Mouse (Mus musculus): ENCODE measurements around the gene Usp34. TPM values are rescaled to one million over a fixed set of nuclear protein-coding genes. Genes with fewer than 3 reads are reported as not detected.
"Not testable (repeated sequence)": the region's sequence is repeated elsewhere in the genome, so short reads cannot be mapped to it uniquely, and the experiment has no call there.

The Usp34 gene
- total and polyA plus RNA-seq, 3 experiments = 47.5 to 92.5 (median 65.4) TPM

- H3K9me3 ChIP-seq (replicated peaks; ENCODE audit: low read length) = no peaks in the 10 kb centered on the region
- no peak overlapping the region for H3K27ac ChIP-seq (ENCODE audit: insufficient read depth, low read depth)
- H3K27me3 ChIP-seq (replicated peaks) = peaks cover 8% of the 10 kb centered on the region
- H3K4me1 ChIP-seq (ENCODE audit: control insufficient read depth in 1 of 2, insufficient read depth in 2 of 2) = peaks cover 11 to 28% of the 10 kb centered on the region in 2 experiments; a peak in 3 of 4 replicates
- no peak for TF ChIP-seq GABPA (IDR thresholded peaks at IDR 0.05; ENCODE audit: insufficient replicate concordance, low read depth, low read length)
- TF ChIP-seq MYC (IDR thresholded peaks at IDR 0.05; ENCODE audit: low read depth, low read length) = no peak
- TF ChIP-seq JUN (IDR thresholded peaks at IDR 0.05; ENCODE audit: insufficient read depth, low read depth, low read length) = no peak
- no peak for TF ChIP-seq ZC3H11A (IDR thresholded peaks at IDR 0.05; ENCODE audit: low read depth, low read length)
- no peak for TF ChIP-seq HCFC1 (IDR thresholded peaks at IDR 0.05; ENCODE audit: low read depth, low read length)
- no peak for TF ChIP-seq PAX5 (IDR thresholded peaks at IDR 0.05; ENCODE audit: low read length)
- TF ChIP-seq ZNF384 (IDR thresholded peaks at IDR 0.05; ENCODE audit: low read depth, low read length) = no peak
- no peak for TF ChIP-seq NRF1 (IDR thresholded peaks at IDR 0.05; ENCODE audit: low read depth, low read length)
- peak; percentile 34; the same call in 1 of the 2 replicates for TF ChIP-seq EP300 (IDR thresholded peaks at IDR 0.05; ENCODE audit: low read length)
- no peak for TF ChIP-seq CTCF (conservative IDR thresholded peaks at IDR 0.05 in 1 of 2, IDR thresholded peaks at IDR 0.05 in 1 of 2; ENCODE audit: low read depth in 2 of 2, low read length in 2 of 2)
- peak; percentile 44; the same call in 1 of the 2 replicates for TF ChIP-seq MAX (IDR thresholded peaks at IDR 0.05; ENCODE audit: low read length)
- TF ChIP-seq BHLHE40 (IDR thresholded peaks at IDR 0.05; ENCODE audit: low read depth, low read length) = peak; percentile 11; the same call in 1 of the 2 replicates
- no peak for TF ChIP-seq USF2 (conservative IDR thresholded peaks at IDR 0.05; ENCODE audit: low read depth, low read length)
- no peak for TF ChIP-seq USF1 (IDR thresholded peaks at IDR 0.05; ENCODE audit: low read depth, low read length)
- no peak for TF ChIP-seq TBP (conservative IDR thresholded peaks at IDR 0.05; ENCODE audit: low read depth, low read length)
- no peak for TF ChIP-seq KAT2A (IDR thresholded peaks at IDR 0.05; ENCODE audit: insufficient replicate concordance, low read length)
- no peak for TF ChIP-seq MAZ (IDR thresholded peaks at IDR 0.05; ENCODE audit: low read depth, low read length)
- no peak for TF ChIP-seq ELF1 (IDR thresholded peaks at IDR 0.05; ENCODE audit: low read depth, low read length)
- peak; percentile 3; the same call in 1 of the 2 replicates for TF ChIP-seq IRF4 (IDR thresholded peaks at IDR 0.05; ENCODE audit: low read depth, low read length)
- dilution Hi-C loops (cut with MboI; ENCODE audit: extremely low pct_ligation_motif_present, extremely low pct_unique_long_range_greater_than_20kb, low sequenced_read_pairs) (no loop called here), in situ Hi-C loops (cut with MboI; ENCODE audit: low pct_ligation_motif_present, low pct_unique_long_range_greater_than_20kb, low sequenced_read_pairs) (no loop called here)
- peaks cover 25% of the 10 kb centered on the region for H3K79me2 ChIP-seq (replicated peaks; ENCODE audit: control insufficient read depth, extremely low read depth, insufficient read depth, poor library complexity, severe bottlenecking)
- peak overlapping the region in 2 of 3 experiments; percentile 40 to 51 for H3K4me3 ChIP-seq (replicated peaks in 1 of 3; ENCODE audit: low read depth in 2 of 3, low read length in 2 of 3, poor library complexity in 1 of 3)
- peak overlapping the region; percentile 8; the same call in 1 of the 2 replicates for H3K9ac ChIP-seq (ENCODE audit: insufficient read depth, low read depth)
- peaks cover 22 to 29% of the 10 kb centered on the region in 2 experiments for H3K36me3 ChIP-seq (replicated peaks in 1 of 2; ENCODE audit: control insufficient read depth in 1 of 2, insufficient read depth in 1 of 2, low read length in 1 of 2)
- DNase-seq (ENCODE audit: extremely low read depth) = no peak
- peak overlapping the region; percentile 23 for H3K4me2 ChIP-seq (ENCODE audit: insufficient read depth, low read depth, poor library complexity, severe bottlenecking)
These were observed 191.9 kb downstream of the Usp34 start for GRCm38 (mm10) chr11:23498609-23499008.

GRCm38 (mm10) chr11:23504801-23505200 is 198.1 kb downstream of the Usp34 start:
- dilution Hi-C loops (cut with MboI; ENCODE audit: extremely low pct_ligation_motif_present, extremely low pct_unique_long_range_greater_than_20kb, low sequenced_read_pairs); H3K27ac ChIP-seq (ENCODE audit: insufficient read depth, low read depth); H3K4me1 ChIP-seq (ENCODE audit: control insufficient read depth in 1 of 2, insufficient read depth in 2 of 2); H3K79me2 ChIP-seq (replicated peaks; ENCODE audit: control insufficient read depth, extremely low read depth, insufficient read depth, poor library complexity, severe bottlenecking); DNase-seq (ENCODE audit: extremely low read depth); in situ Hi-C loops (cut with MboI; ENCODE audit: low pct_ligation_motif_present, low pct_unique_long_range_greater_than_20kb, low sequenced_read_pairs); H3K27me3 ChIP-seq (replicated peaks); H3K36me3 ChIP-seq (replicated peaks in 1 of 2; ENCODE audit: control insufficient read depth in 1 of 2, insufficient read depth in 1 of 2, low read length in 1 of 2); H3K4me2 ChIP-seq (ENCODE audit: insufficient read depth, low read depth, poor library complexity, severe bottlenecking); H3K4me3 ChIP-seq (replicated peaks in 1 of 3; ENCODE audit: low read depth in 2 of 3, low read length in 2 of 3, poor library complexity in 1 of 3); H3K9me3 ChIP-seq (replicated peaks; ENCODE audit: low read length); H3K9ac ChIP-seq (ENCODE audit: insufficient read depth, low read depth): not testable (repeated sequence)

- H3K4me1 ChIP-seq (ENCODE audit: control insufficient read depth in 1 of 2, insufficient read depth in 2 of 2); H3K36me3 ChIP-seq (replicated peaks in 1 of 2; ENCODE audit: control insufficient read depth in 1 of 2, insufficient read depth in 1 of 2, low read length in 1 of 2); DNase-seq (ENCODE audit: extremely low read depth); H3K79me2 ChIP-seq (replicated peaks; ENCODE audit: control insufficient read depth, extremely low read depth, insufficient read depth, poor library complexity, severe bottlenecking); H3K27me3 ChIP-seq (replicated peaks); H3K4me2 ChIP-seq (ENCODE audit: insufficient read depth, low read depth, poor library complexity, severe bottlenecking); H3K27ac ChIP-seq (ENCODE audit: insufficient read depth, low read depth); in situ Hi-C loops (cut with MboI; ENCODE audit: low pct_ligation_motif_present, low pct_unique_long_range_greater_than_20kb, low sequenced_read_pairs); H3K9me3 ChIP-seq (replicated peaks; ENCODE audit: low read length); dilution Hi-C loops (cut with MboI; ENCODE audit: extremely low pct_ligation_motif_present, extremely low pct_unique_long_range_greater_than_20kb, low sequenced_read_pairs); H3K9ac ChIP-seq (ENCODE audit: insufficient read depth, low read depth); H3K4me3 ChIP-seq (replicated peaks in 1 of 3; ENCODE audit: low read depth in 2 of 3, low read length in 2 of 3, poor library complexity in 1 of 3): not testable (repeated sequence)
These were observed 208.1 kb downstream of the Usp34 start for GRCm38 (mm10) chr11:23514785-23515184.
